Mouse (Mus musculus) embryonic facial prominence, embryonic 10.5 days (tissue): ENCODE data around the gene Rex1bd. TPM values are rescaled to one million over a fixed set of nuclear protein-coding genes. Genes with fewer than 3 reads are reported as not detected.

Experiments used
- DNase-seq: peaks from one replicate; pipeline ENCODE4 v3.0.0-alpha.2; 2017; ENCODE audit warnings: low spot score
- H3K27ac ChIP-seq: fragments of 300-500 bp; sonication (generic); replicated peaks from 2 replicates; pipeline ENCODE4 v1.5.1; 2016; ENCODE audit warnings: mild to moderate bottlenecking
- H3K27me3 ChIP-seq: fragments of 300-500 bp; sonication (generic); replicated peaks from 2 replicates; pipeline ENCODE4 v1.6.1; 2016; ENCODE audit warnings: low read depth, mild to moderate bottlenecking; ENCODE audit not compliant: poor library complexity, severe bottlenecking
- H3K36me3 ChIP-seq: fragments of 300-500 bp; sonication (generic); replicated peaks from 2 replicates; pipeline ENCODE4 v1.6.1; 2016; ENCODE audit warnings: mild to moderate bottlenecking, moderate library complexity
- H3K4me1 ChIP-seq: fragments of 300-500 bp; sonication (generic); 2 replicates; pipeline ENCODE4 v1.6.1; 2016
- H3K4me3 ChIP-seq: fragments of 300-500 bp; sonication (generic); 2 replicates; pipeline ENCODE4 v1.5.1; 2016; ENCODE audit warnings: mild to moderate bottlenecking, moderate library complexity
- H3K9me3 ChIP-seq: fragments of 300-500 bp; sonication (generic); 2 replicates; pipeline ENCODE4 v1.6.1; 2016; ENCODE audit warnings: mild to moderate bottlenecking
- whole genome bisulfite sequencing: fragments of 180-500 bp; shearing (Covaris S2); methylation state at CpG from one replicate; pipeline ENCODE4 v1.1.7; 2016; 5-methylcytosine and 5-hydroxymethylcytosine counted together
- polyA plus RNA-seq: library from polyadenylated mRNA; unstranded; fragments of >200 nt; fragmentation: Nextera tagmentation; extraction: Ambion mirVana; gene quantifications from 2 replicates; pipeline ENCODE4 v1.2.1, GENCODE M21; 2016

The Rex1bd gene
- polyA plus RNA-seq, 1 experiment from 2014 or later = 138 TPM

DNA sequence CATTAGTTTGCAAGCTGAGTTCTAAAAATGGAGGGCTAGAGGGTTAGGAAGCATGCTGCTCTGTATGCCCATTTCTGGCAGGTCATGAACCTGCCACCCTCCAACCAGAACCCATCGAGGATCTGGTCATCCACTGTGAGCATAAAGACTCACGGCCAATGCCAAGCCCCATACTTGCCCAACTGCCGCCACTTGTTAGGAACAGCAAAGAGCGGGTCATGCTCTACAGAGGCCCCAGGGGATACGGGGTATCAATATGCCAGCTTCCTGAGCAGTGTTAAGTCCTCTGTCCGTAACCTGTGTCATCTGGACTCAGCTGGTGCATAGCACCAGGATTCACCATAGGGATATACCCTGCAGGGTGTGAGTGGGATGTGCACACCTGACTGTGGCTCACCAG is 42.4 kb downstream of the Rex1bd start:
- WGBS = 85% methylated on average over 6 of the region's 6 CpGs
- H3K9me3 ChIP-seq = no peaks in the 10 kb centered on the region
- H3K4me1 ChIP-seq = peaks cover 44% of the 10 kb centered on the region
- peaks cover 34% of the 10 kb centered on the region for H3K36me3 ChIP-seq
- DNase-seq = no peak
- H3K27me3 ChIP-seq = no peaks in the 10 kb centered on the region
- H3K4me3 ChIP-seq = no peak overlapping the region
- H3K27ac ChIP-seq = no peak overlapping the region

- Histone ChIP-seq H3K9me3 (no peaks in the 10 kb centered on the region), H3K4me3 (no peak overlapping the region), H3K27me3 (no peaks in the 10 kb centered on the region), H3K27ac (no peak overlapping the region), H3K4me1 (peaks cover 42% of the 10 kb centered on the region), H3K36me3 (peaks cover 31% of the 10 kb centered on the region)
- DNase-seq = no peak
- 87% methylated on average over 4 of the region's 4 CpGs for WGBS
These were observed 43.2 kb downstream of the Rex1bd start for GRCm38 (mm10) chr8:70463306-70463705.

DNA sequence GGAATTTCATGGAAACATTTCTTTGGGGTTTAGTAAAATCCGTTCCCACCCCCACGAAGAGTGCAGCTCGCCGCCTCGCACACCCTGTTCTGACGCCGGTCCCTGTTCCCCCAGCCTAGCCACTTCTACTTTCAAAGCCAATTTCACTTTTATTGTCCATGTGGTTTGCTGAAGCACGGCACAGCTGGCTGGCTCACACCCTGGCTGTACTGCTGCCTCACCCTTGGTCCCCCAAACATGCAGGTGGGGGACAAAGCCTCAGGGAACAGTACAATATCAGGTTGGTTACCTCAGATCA is 44.1 kb downstream of the Rex1bd start:
- H3K36me3 ChIP-seq = peaks cover 31% of the 10 kb centered on the region
- peaks cover 34% of the 10 kb centered on the region for H3K4me1 ChIP-seq
- H3K9me3 ChIP-seq = no peaks in the 10 kb centered on the region
- H3K4me3 ChIP-seq = no peak overlapping the region
- no peak for DNase-seq
- no peak overlapping the region for H3K27ac ChIP-seq
- WGBS = 96% methylated on average over 8 of the region's 8 CpGs
- no peaks in the 10 kb centered on the region for H3K27me3 ChIP-seq

DNA sequence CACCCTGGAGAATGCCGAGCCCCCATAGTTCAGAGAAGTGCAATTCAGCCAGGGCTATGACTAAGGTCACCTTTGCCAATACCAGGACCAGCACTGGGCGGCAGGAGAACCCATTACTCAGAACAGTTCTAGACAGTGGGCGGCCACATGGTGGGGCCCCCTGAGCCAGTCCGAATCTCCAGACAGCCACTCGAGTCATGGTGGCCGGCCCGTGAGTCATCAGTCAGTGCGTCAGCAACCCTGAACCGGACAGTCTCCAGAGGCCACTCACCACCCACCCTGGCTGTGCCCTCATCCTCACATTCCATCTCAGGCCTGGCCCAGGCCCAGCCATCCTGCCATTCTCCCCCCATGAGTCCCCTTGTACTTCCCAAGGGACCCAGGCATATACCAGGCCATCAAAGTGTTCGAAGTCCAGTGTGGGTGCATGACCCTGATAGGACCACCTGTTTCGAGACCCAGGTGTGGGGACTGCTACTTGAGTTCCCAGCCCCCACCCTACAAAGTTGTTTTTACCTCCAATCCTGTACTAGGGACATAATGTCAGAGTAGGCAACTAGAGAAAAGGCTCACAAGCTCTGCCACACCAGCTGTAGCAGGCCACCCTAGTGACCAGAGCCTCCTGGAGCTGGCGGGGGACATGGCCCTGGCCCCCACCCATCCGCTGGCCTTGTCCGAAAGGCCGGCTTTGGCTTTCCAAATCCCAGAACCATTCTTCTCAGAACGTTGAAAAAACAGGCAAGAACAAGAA is 44.6 kb downstream of the Rex1bd start:
- WGBS = 89% methylated on average over 16 of the region's 16 CpGs
- H3K27ac ChIP-seq = no peak overlapping the region
- H3K9me3 ChIP-seq = no peaks in the 10 kb centered on the region
- peaks cover 31% of the 10 kb centered on the region for H3K36me3 ChIP-seq
- H3K4me3 ChIP-seq = no peak overlapping the region
- no peaks in the 10 kb centered on the region for H3K27me3 ChIP-seq
- H3K4me1 ChIP-seq = peaks cover 29% of the 10 kb centered on the region
- no peak for DNase-seq

DNA sequence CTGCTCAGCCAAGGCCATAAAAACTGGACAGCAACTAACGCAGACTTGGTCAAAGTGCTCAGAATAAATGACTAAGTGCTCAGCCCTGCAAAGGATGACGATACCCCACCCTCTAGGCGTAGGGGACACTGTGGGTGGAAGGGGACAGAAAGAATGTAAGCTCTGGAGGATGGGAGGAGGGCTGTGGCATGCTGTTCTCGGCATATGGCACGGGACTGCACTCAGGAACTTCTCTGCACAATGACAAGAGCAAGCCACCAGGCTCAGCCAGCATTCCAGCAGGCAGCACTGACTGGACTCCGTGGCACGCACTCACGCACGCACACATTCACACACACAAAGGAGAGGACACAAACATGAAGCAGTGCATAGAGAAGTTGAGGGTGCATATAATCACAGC is 45.9 kb downstream of the Rex1bd start:
- peaks cover 24% of the 10 kb centered on the region for H3K4me1 ChIP-seq
- H3K9me3 ChIP-seq = no peaks in the 10 kb centered on the region
- DNase-seq = no peak
- 85% methylated on average over 9 of the region's 9 CpGs for WGBS
- H3K27ac ChIP-seq = no peak overlapping the region
- H3K27me3 ChIP-seq = no peaks in the 10 kb centered on the region
- H3K4me3 ChIP-seq = no peak overlapping the region
- H3K36me3 ChIP-seq = peaks cover 20% of the 10 kb centered on the region

DNA sequence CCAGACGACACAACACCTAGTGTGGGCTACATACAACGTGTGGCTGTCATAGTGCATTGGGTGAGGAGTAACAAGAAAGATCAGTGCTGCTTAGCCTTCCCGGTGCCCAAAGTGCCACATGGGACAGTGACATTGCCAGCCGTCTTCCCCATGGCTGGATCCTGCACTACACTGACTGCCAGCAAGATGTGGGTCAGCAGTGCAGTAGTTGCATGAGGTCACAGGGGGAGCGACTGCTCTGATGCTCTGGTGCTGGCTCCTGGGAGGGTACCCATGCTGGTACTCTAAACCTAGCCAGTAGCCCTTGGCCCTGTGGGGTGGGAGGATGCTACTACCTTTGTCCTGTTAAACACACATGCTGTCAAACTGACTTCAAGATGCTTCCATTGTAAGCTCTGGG is 46.4 kb downstream of the Rex1bd start:
- no peak for DNase-seq
- H3K27me3 ChIP-seq = no peaks in the 10 kb centered on the region
- H3K4me1 ChIP-seq = peaks cover 24% of the 10 kb centered on the region
- WGBS = 94% methylated on average over 5 of the region's 5 CpGs
- no peak overlapping the region for H3K4me3 ChIP-seq
- H3K9me3 ChIP-seq = no peaks in the 10 kb centered on the region
- peaks cover 16% of the 10 kb centered on the region for H3K36me3 ChIP-seq
- H3K27ac ChIP-seq = no peak overlapping the region

- WGBS = 87% methylated on average over 2 of the region's 2 CpGs
- no peak for DNase-seq
- peaks cover 24% of the 10 kb centered on the region for H3K4me1 ChIP-seq
- H3K27ac ChIP-seq = no peak overlapping the region
- no peaks in the 10 kb centered on the region for H3K27me3 ChIP-seq
- no peak overlapping the region for H3K4me3 ChIP-seq
- peaks cover 16% of the 10 kb centered on the region for H3K36me3 ChIP-seq
- H3K9me3 ChIP-seq = no peaks in the 10 kb centered on the region
These were observed 46.9 kb downstream of the Rex1bd start for GRCm38 (mm10) chr8:70459636-70460035.

DNA sequence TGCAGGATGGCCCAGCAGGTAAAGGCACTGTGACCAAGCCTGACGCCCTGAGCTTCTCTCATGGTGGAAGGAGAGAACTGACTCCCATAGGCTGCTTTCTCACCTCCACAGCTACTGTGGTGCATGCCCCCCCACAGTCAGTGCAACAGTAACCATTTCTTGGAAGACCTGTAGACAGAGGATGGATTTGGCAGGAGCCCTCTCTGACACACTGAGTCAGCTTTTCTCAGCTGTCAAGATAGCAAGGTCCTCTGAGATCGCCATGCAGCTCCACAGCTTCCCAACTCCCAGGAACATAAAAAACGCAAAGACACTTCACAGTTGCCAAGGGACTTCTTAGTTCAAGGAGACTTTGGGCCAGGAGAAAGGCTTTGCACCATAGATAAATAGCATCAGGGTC is 48.1 kb downstream of the Rex1bd start:
- H3K27me3 ChIP-seq = peaks cover 9% of the 10 kb centered on the region
- no peak for DNase-seq
- peaks cover 13% of the 10 kb centered on the region for H3K36me3 ChIP-seq
- WGBS = 86% methylated on average over 3 of the region's 3 CpGs
- H3K27ac ChIP-seq = no peak overlapping the region
- peaks cover 16% of the 10 kb centered on the region for H3K4me1 ChIP-seq
- H3K9me3 ChIP-seq = no peaks in the 10 kb centered on the region
- H3K4me3 ChIP-seq = no peak overlapping the region

- 87% methylated on average over 6 of the region's 6 CpGs for WGBS
- H3K27ac ChIP-seq = no peak overlapping the region
- peaks cover 18% of the 10 kb centered on the region for H3K4me1 ChIP-seq
- no peak for DNase-seq
- peaks cover 15% of the 10 kb centered on the region for H3K27me3 ChIP-seq
- peaks cover 17% of the 10 kb centered on the region for H3K36me3 ChIP-seq
- H3K9me3 ChIP-seq = no peaks in the 10 kb centered on the region
- H3K4me3 ChIP-seq = no peak overlapping the region
These were observed 48.7 kb downstream of the Rex1bd start for GRCm38 (mm10) chr8:70457882-70458281.

- Histone ChIP-seq H3K36me3 (peaks cover 26% of the 10 kb centered on the region), H3K27ac (no peak overlapping the region), H3K4me1 (peaks cover 24% of the 10 kb centered on the region), H3K9me3 (no peaks in the 10 kb centered on the region), H3K4me3 (no peak overlapping the region), H3K27me3 (peaks cover 24% of the 10 kb centered on the region)
- no peak for DNase-seq
- WGBS = 96% methylated on average over 1 of the region's 1 CpGs
These were observed 49.6 kb downstream of the Rex1bd start for GRCm38 (mm10) chr8:70456996-70457395.

Other genes with a start within 250 kb of the Rex1bd start
- 121 and 130 TPM in 2 replicates for gene Homer3, start 223.9 kb downstream of the Rex1bd start, polyA plus RNA-seq
- 51.0 and 58.1 TPM in 2 replicates for gene Ddx49, start 204.3 kb downstream of the Rex1bd start, polyA plus RNA-seq
- 293 and 297 TPM in 2 replicates for gene Cope, start 204.2 kb downstream of the Rex1bd start, polyA plus RNA-seq
- 2.3 and 4.1 TPM in 2 replicates for gene Cers1, start 191.0 kb downstream of the Rex1bd start, polyA plus RNA-seq
- gene Gdf1, start 176.9 kb downstream of the Rex1bd start, polyA plus RNA-seq = 5.6 and 5.7 TPM in 2 replicates
- 21.9 and 22.1 TPM in 2 replicates for gene Upf1, start 153.5 kb downstream of the Rex1bd start, polyA plus RNA-seq
- 0.19 and 0.37 TPM in 2 replicates for gene Comp, start 133.2 kb downstream of the Rex1bd start, polyA plus RNA-seq
- 17.3 and 20.6 TPM in 2 replicates for gene Crtc1, start 67.2 kb downstream of the Rex1bd start, polyA plus RNA-seq
- gene Klhl26, start 29.8 kb downstream of the Rex1bd start, polyA plus RNA-seq = 22.4 and 24.1 TPM in 2 replicates
- gene Tmem59l, start 19.4 kb downstream of the Rex1bd start, polyA plus RNA-seq = 28.3 and 29.4 TPM in 2 replicates
- 103 and 116 TPM in 2 replicates for gene Crlf1, start 13.6 kb downstream of the Rex1bd start, polyA plus RNA-seq
- 908 and 951 TPM in 2 replicates for gene Uba52, start 4.0 kb upstream of the Rex1bd start, polyA plus RNA-seq
- 278 and 285 TPM in 2 replicates for gene Fkbp8, start 21.0 kb upstream of the Rex1bd start, polyA plus RNA-seq
- gene Kxd1, start 21.2 kb upstream of the Rex1bd start, polyA plus RNA-seq = 49.7 and 51.0 TPM in 2 replicates
- gene Ell, start 32.7 kb upstream of the Rex1bd start, polyA plus RNA-seq = 20.8 and 21.1 TPM in 2 replicates
- gene Isyna1, start 87.6 kb upstream of the Rex1bd start, polyA plus RNA-seq = 184 and 187 TPM in 2 replicates
- 105 and 109 TPM in 2 replicates for gene Ssbp4, start 102.1 kb upstream of the Rex1bd start, polyA plus RNA-seq
- gene Lrrc25, start 109.4 kb upstream of the Rex1bd start, polyA plus RNA-seq = 0.77 and 0.79 TPM in 2 replicates
- 0.14 TPM in 1 of 2 replicates, not detected in the other for gene Gdf15, start 125.7 kb upstream of the Rex1bd start, polyA plus RNA-seq
- gene Pgpep1, start 153.6 kb upstream of the Rex1bd start, polyA plus RNA-seq = 51.8 and 52.7 TPM in 2 replicates
- gene Lsm4, start 166.5 kb upstream of the Rex1bd start, polyA plus RNA-seq = 347 and 351 TPM in 2 replicates
- gene Jund, start 192.2 kb upstream of the Rex1bd start, polyA plus RNA-seq = 58.7 and 61.7 TPM in 2 replicates
- 0.05 TPM in 1 of 2 replicates, not detected in the other for gene Iqcn, start 196.7 kb upstream of the Rex1bd start, polyA plus RNA-seq
- not detected in 2 replicates for gene Gm3336, start 211.8 kb upstream of the Rex1bd start, polyA plus RNA-seq
- gene Pde4c, start 217.0 kb upstream of the Rex1bd start, polyA plus RNA-seq = 0.20 and 0.69 TPM in 2 replicates
- 13.6 and 16.2 TPM in 2 replicates for gene Rab3a, start 247.9 kb upstream of the Rex1bd start, polyA plus RNA-seq